Mouse (Mus musculus) brain, adult 10 weeks (tissue): ENCODE data around the gene Riok2. TPM values are rescaled to one million over a fixed set of nuclear protein-coding genes. Genes with fewer than 3 reads are reported as not detected.

Source experiments
- polyA plus RNA-seq: library from polyadenylated mRNA; stranded (reverse); fragments of 350-450 nt; fragmentation: Illumina TruSeq; extraction: RNeasy Lipid Tissue Mini Kit (QIAGEN cat#74804); gene quantifications from one replicate; pipeline ENCODE4 v1.2.3, GENCODE M21; 2015; ENCODE audit warnings: low read depth, low replicate concordance

The Riok2 gene
- polyA plus RNA-seq = 22.6 TPM

GRCm38 (mm10) chr17:17373918-17374910, at the start of gene Riok2:
TSS of gene Riok2 (plus strand) at chr17:17374309.

GRCm38 (mm10) chr17:17402222-17403004, 28.3 kb downstream of the Riok2 start, which contains the start of gene Lix1:
TSS of gene Lix1 (plus strand) at chr17:17402672.

Other genes starting within 250 kb of the Riok2 start
- gene Lix1, start 28.4 kb downstream of the Riok2 start, polyA plus RNA-seq = 45.8 TPM